Mouse (Mus musculus) myocyte (in vitro differentiated cells): ENCODE data around the gene Taok2. TPM values are rescaled to one million over a fixed set of nuclear protein-coding genes. Genes with fewer than 3 reads are reported as not detected.

Experiments
- H3K27me3 ChIP-seq: one replicate; pipeline ENCODE4 v1.6.1; 2011; ENCODE audit not compliant: control insufficient read depth, insufficient read depth, insufficient read length
- H3K36me3 ChIP-seq: one replicate; pipeline ENCODE4 v1.6.1; 2011; ENCODE audit not compliant: control insufficient read depth, insufficient read depth
- H3K4me2 ChIP-seq: one replicate; pipeline ENCODE4 v1.6.1; 2011; ENCODE audit warnings: low read depth, control low read depth
- H3K4me3 ChIP-seq: one replicate; pipeline ENCODE4 v1.5.1; 2011; ENCODE audit warnings: mild to moderate bottlenecking, control low read depth, moderate library complexity
- H3K79me2 ChIP-seq: one replicate; pipeline ENCODE4 v1.6.1; 2011; ENCODE audit not compliant: control insufficient read depth, insufficient read depth
- H3ac ChIP-seq: one replicate; pipeline ENCODE4 v1.6.1; 2011; ENCODE audit not compliant: control insufficient read depth, insufficient read length
- CEBPB ChIP-seq: IDR thresholded peaks from 2 replicates; pipeline ENCODE4 v1.6.1; 2011; ENCODE audit warnings: mild to moderate bottlenecking, moderate library complexity; ENCODE audit not compliant: poor library complexity, insufficient read depth, severe bottlenecking
- E2F4 ChIP-seq: IDR thresholded peaks from one replicate; pipeline ENCODE4 v1.6.1; 2011; ENCODE audit warnings: mild to moderate bottlenecking, control low read depth, moderate library complexity; ENCODE audit not compliant: insufficient read depth
- MAX ChIP-seq: IDR thresholded peaks from one replicate; pipeline ENCODE4 v1.6.1; 2011; ENCODE audit warnings: low read depth, mild to moderate bottlenecking, control low read depth
- MYOD1 ChIP-seq, 3 experiments: IDR thresholded peaks; one replicate each; pipeline ENCODE4 v1.6.1; 2011; ENCODE audit warnings: control low read depth in 2 of 3, low read depth in 2 of 3, mild to moderate bottlenecking in 2 of 3, moderate library complexity in 1 of 3; ENCODE audit not compliant: insufficient read length in 2 of 3, control insufficient read depth in 1 of 3
- MYOG ChIP-seq, 3 experiments: IDR thresholded peaks; one replicate each; pipeline ENCODE4 v1.6.1; 2011; ENCODE audit warnings: control low read depth in 2 of 3, low read depth in 2 of 3, mild to moderate bottlenecking in 2 of 3; ENCODE audit not compliant: insufficient read length in 2 of 3, control insufficient read depth in 1 of 3, insufficient read depth in 1 of 3
- POLR2A ChIP-seq: IDR thresholded peaks from one replicate; pipeline ENCODE4 v1.6.1; 2011; ENCODE audit warnings: low read depth, mild to moderate bottlenecking, control low read depth, moderate library complexity; ENCODE audit not compliant: insufficient read length
- POLR2AphosphoS2 ChIP-seq: IDR thresholded peaks from one replicate; pipeline ENCODE4 v1.6.1; 2011; ENCODE audit warnings: low read depth, control low read depth; ENCODE audit not compliant: insufficient read length
- REST ChIP-seq: IDR thresholded peaks from one replicate; pipeline ENCODE4 v1.6.1; 2011; ENCODE audit warnings: mild to moderate bottlenecking, control low read depth, moderate library complexity; ENCODE audit not compliant: insufficient read depth, insufficient read length
- TCF12 ChIP-seq: IDR thresholded peaks from one replicate; pipeline ENCODE4 v1.6.1; 2011; ENCODE audit warnings: mild to moderate bottlenecking, control low read depth; ENCODE audit not compliant: poor library complexity, insufficient read depth, severe bottlenecking
- USF1 ChIP-seq: IDR thresholded peaks from one replicate; pipeline ENCODE4 v1.6.1; 2011; ENCODE audit warnings: low read depth, mild to moderate bottlenecking, control low read depth, moderate library complexity
- polyA plus RNA-seq: library from polyadenylated mRNA; unstranded; fragments of >200 nt; fragmentation: generic; extraction: Trizol; gene quantifications from one replicate; pipeline ENCODE4 v1.2.1, GENCODE M21; 2012; ENCODE audit warnings: missing spikeins

Gene Taok2
- polyA plus RNA-seq, 1 experiment: 26.6 TPM

- Histone ChIP-seq H3ac (no peak overlapping the region), H3K36me3 (peaks cover 8% of the 10 kb centered on the region), H3K79me2 (no peaks in the 10 kb centered on the region), H3K4me3 (no peak overlapping the region), H3K27me3 (peaks cover 7% of the 10 kb centered on the region), H3K4me2 (no peak overlapping the region)
- TF ChIP-seq MAX (no peak), POLR2A (no peak)
Measured at GRCm38 (mm10) chr7:126853454-126853853, 31.0 kb downstream of the Taok2 start.

- Histone ChIP-seq H3K36me3 (peaks cover 8% of the 10 kb centered on the region), H3K4me2 (no peak overlapping the region), H3K79me2 (no peaks in the 10 kb centered on the region), H3K27me3 (peaks cover 22% of the 10 kb centered on the region), H3ac (no peak overlapping the region), H3K4me3 (no peak overlapping the region)
- TF ChIP-seq POLR2AphosphoS2: peak; percentile 92
- TF ChIP-seq MYOD1 (IDR thresholded peaks at IDR 0.05; ENCODE audit: control insufficient read depth in 1 of 3, insufficient read length in 2 of 3, low read depth in 2 of 3): no peak
- no peak for TF ChIP-seq MAX
- no peak for TF ChIP-seq REST
- peak; percentile 22 for TF ChIP-seq POLR2A
Measured at GRCm38 (mm10) chr7:126851192-126851591, 33.3 kb downstream of the Taok2 start.

GRCm38 (mm10) chr7:126850161-126850560 lies 34.3 kb downstream of the Taok2 start:
- Histone ChIP-seq H3K4me3 (no peak overlapping the region), H3K27me3 (peaks cover 26% of the 10 kb centered on the region), H3K4me2 (no peak overlapping the region)

GRCm38 (mm10) chr7:126848794-126849193 lies 35.7 kb downstream of the Taok2 start:
- H3K4me2 ChIP-seq: no peak overlapping the region
- H3K79me2 ChIP-seq: no peaks in the 10 kb centered on the region
- H3K4me3 ChIP-seq: no peak overlapping the region
- peaks cover 5% of the 10 kb centered on the region for H3K36me3 ChIP-seq
- H3K27me3 ChIP-seq: peaks cover 37% of the 10 kb centered on the region
- H3ac ChIP-seq: no peak overlapping the region
- TF ChIP-seq POLR2A (no peak), MAX (no peak), TCF12 (no peak), USF1 (no peak), REST (no peak)

More at GRCm38 (mm10) chr7:126850161-126850560, 34.3 kb downstream of the Taok2 start:
- Histone ChIP-seq H3K79me2 (no peaks in the 10 kb centered on the region), H3K36me3 (peaks cover 8% of the 10 kb centered on the region), H3ac (no peak overlapping the region)
- TF ChIP-seq TCF12 (no peak), E2F4 (no peak), REST (no peak), POLR2A (no peak)

- Histone ChIP-seq H3K27me3 (peaks cover 37% of the 10 kb centered on the region), H3K79me2 (no peaks in the 10 kb centered on the region), H3K36me3 (no peaks in the 10 kb centered on the region), H3ac (no peak overlapping the region), H3K4me2 (no peak overlapping the region), H3K4me3 (no peak overlapping the region)
- TF ChIP-seq REST (no peak), MYOD1 (IDR thresholded peaks at IDR 0.05; ENCODE audit: control insufficient read depth in 1 of 3, insufficient read length in 2 of 3, low read depth in 2 of 3) (peak in 1 of 3 experiments; percentile 39), POLR2A (no peak), CEBPB (no peak), MAX (no peak), MYOG (IDR thresholded peaks at IDR 0.05; ENCODE audit: control insufficient read depth in 1 of 3, insufficient read depth in 1 of 3, insufficient read length in 2 of 3, low read depth in 2 of 3) (peak in 1 of 3 experiments; percentile 35)
Measured at GRCm38 (mm10) chr7:126847421-126848398, 36.8 kb downstream of the Taok2 start.

- Histone ChIP-seq H3K4me2 (no peak within 1 kb of the TSS), H3K79me2 (no peaks in the 10 kb centered on the region), H3K36me3 (no peaks in the 10 kb centered on the region), H3ac (no peak within 1 kb of the TSS), H3K27me3 (peaks cover 43% of the 10 kb centered on the region), H3K4me3 (no peak within 1 kb of the TSS)
- TF ChIP-seq MYOG (IDR thresholded peaks at IDR 0.05; ENCODE audit: control insufficient read depth in 1 of 3, insufficient read depth in 1 of 3, insufficient read length in 2 of 3, low read depth in 2 of 3) (no peak), TCF12 (no peak), USF1 (no peak), REST (no peak), POLR2A (no peak)
Measured at GRCm38 (mm10) chr7:126847116-126847420, 37.4 kb downstream of the Taok2 start, which contains the start of gene Doc2a. Gene Doc2a (plus strand): TSS chr7:126847416.
